Mouse (Mus musculus) gastrocnemius, adult 18-20 months (tissue): ENCODE data around the gene Rac3. TPM values are rescaled to one million over a fixed set of nuclear protein-coding genes. Genes with fewer than 3 reads are reported as not detected.
"Not testable (repeated sequence)": the region's sequence is repeated elsewhere in the genome, so short reads cannot be mapped to it uniquely, and the experiment has no call there.

Experiments used
- DNase-seq: peaks from one replicate; pipeline ENCODE4 v3.0.0; 2021; ENCODE audit warnings: low spot score
- total RNA-seq, 2 experiments: library from RNA; stranded (reverse); gene quantifications; 2 replicates each; pipeline ENCODE4 v1.2.3; 2021

Gene Rac3
- total RNA-seq, 2 experiments from 2014 or later = 0.95 to 1.3 TPM

DNA sequence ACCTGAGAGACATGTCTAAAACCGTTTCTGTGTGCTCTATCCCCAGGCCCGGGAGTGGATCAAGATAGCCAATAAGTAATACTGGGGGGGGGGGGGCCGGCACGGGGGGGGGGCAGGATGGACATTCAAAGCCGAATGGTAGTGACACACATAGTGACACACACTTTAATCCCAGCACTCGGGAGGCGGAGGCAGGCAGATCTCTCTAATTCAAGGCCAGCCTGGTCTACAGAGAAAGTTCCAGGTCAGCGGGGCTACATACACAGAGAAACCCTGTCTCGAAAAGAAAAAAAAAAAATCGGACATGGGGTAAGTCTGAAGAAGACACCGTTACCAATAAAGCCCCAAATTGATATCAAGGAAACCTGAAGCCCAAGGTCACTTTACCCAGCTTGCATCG lies 6.3 kb downstream of the Rac3 start:
- DNase-seq = no peak

DNA sequence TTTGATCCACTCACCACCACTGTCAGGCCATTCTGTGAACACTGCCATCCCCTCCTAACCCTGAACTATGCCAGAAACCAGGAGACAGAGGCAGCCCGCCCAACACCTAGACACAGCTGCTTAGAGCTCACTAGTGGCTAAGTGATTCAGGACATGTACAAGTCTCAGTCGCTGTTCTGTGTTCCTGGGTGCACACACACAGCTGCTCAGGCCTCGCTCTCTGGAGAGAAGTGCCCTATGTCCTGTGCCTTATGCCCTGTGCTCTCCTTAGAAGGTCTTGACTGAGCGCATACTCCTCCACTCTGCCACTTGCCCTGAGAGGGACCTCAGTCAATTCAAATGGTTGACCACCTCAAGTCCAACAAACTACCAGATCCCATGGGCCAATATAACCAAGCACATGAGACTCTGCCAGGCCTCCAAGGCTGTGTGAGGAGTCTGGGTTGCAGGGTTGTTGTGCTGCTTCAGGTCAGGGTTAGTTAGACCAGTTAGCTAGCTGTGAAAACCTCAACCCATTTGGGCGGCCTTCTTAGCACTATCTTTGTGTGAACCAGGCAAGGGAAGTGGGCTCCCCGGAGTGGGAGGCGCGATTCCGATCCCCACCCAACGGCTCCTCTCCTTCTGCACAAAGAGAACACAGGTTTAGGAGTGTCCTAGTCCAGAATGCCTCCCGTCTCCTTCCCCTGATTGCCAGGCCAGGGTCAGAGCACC lies 7.4 kb downstream of the Rac3 start:
- DNase-seq = no peak

DNA sequence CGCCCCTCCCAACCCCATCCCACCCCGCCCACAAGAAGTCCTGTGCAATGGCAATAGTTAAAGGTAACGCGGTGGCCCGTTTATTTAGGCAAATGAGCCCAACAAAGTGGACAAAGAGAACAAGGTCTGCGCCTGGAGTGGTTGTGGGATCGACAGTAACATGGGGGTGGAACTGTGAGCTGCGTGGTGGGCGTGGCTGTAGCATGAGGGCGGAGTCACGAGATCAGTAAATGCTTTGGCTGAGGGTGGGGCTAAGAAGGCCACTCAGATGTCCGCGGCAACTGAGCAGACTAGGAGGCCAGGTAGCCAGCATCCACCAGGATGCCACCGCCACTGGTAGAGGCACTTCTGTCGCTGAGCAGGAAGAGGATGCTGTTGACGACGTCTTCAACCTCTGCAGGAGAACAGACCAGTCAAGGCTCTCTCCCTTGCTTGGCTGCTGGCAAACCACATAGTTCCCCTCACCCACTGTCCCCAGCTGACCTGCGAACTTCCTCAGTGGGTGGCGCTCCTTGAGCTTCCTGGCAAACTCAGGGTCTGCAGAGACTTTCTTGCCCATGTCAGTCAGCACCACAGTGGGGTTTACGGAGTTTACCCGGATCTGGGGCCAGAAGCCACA lies 8.3 kb downstream of the Rac3 start:
- DNase-seq = not testable (repeated sequence)

DNA sequence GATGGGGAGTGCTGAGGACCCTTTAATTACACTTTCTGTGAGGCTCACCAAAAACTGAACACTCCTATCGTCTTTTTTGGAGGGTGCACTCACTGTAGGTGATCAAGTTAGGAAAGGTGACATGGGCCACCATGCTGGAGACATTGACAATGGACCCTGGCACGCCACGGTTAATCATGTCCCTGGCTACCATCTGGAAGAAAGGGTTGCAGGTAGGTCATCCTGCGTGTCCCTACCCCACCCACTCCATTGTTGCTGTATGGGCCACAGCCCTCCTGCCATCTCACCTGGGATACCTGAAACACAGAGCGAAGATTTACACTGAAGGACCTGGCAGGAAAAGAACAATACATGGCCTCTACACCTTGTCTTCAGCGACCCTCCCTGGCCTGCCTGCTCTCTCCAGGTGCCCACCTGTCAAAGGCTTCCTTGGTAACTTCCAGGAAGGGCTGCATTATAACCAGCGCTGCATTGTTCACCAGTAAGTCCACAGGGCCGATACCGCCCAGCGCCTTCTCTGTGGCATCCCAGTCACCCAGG lies 9.1 kb downstream of the Rac3 start:
- no peak for DNase-seq

DNA sequence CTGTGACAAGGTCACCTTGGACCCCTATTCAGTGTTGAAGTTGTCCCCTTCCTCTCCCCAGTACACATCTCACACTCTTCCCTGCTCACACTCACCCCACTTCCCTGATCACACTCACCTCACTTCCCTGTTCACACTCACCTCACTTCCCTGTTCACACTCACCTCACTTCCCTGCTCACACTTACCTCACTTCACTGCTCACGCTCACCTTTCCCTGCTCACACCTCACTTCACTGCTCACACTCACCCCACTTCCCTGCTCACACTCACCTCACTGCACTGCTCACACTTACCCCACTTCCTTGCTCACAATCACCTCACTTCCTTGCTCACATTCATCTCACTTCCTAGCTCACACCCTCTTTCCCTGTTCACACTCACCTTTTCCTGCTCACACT lies 10.1 kb downstream of the Rac3 start:
- no peak for DNase-seq

DNA sequence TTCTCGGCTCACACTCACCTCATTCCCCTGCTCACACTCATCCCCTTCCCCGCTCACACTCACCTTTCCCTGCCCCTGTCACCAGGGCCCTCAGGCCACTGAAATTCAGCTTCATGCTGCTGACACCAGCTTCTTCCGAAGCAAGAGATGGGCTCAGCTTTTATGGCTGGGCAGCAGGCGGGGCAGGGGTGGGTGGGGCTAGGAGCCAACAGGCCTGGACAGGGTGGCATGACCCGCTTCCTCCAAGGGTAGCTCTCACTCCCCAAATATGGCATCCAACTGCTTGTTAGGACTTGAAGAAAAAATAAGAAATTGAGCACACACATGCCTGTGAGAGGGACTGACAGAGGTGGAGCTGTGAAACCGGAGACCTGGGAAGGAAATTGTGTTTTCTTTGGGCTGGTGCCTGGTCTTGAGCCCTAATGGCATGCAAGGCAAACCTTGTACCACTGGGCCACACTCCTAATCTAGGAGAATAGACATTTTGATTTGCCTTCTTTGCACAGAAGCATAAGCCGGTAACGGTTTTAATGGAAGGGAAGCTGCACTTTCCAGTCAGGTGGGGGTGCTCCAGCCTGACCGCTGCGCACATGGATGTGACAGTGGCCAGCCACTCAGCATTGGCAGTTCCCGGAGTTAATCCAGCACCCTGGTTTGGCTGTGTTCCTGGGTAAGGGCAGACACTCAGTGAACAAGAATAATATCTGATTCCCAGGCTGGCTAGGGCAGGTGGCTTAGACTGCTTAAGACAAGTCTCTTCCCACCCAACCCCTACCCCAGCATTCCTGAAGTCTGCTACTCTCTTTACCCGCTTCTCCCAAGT lies 10.8 kb downstream of the Rac3 start, which contains the start of gene Cbr2:
TSS of gene Cbr2 (minus strand) at position 257 of the 823 bp plus-strand sequence.
- no peak for DNase-seq

DNA sequence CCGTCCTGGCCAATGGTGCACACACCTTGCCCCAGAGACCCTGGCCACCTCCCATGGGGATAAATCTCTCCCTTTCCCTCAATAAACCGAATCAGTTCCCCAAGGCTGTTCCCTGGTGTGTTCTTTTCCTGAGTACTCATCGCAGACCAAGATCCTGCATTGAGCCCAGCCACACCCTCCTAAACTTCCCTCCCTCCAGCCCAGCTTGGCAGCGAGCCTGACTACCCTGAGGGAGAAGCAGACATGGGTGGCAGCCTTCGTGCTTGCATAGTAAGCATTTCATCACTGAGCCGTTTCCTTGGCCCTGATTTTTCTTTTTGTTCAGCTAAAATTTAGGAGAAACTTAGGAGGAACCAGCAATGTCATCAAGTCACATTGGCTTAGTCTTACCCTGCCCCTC lies 12.3 kb downstream of the Rac3 start:
- no peak for DNase-seq

DNA sequence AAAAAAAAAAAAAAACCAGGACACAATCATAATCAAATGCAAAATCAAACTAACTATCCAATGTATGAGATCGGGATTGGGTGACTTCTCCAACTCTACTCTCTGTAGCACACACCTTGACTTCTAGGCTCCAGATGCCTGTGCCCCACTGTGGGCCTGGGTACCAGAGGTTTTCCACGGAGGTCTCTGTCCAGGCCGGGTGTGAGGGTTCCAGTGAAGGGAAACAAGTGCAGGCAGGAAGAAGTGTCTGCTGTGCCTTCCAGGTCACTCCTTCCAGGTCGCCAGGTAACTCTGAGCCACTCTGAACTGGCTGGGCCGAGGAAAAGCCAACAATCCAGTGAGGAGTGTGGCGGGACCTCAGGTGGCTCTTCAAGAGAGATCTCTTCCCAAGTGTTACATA lies 15.2 kb downstream of the Rac3 start:
- DNase-seq = no peak

DNA sequence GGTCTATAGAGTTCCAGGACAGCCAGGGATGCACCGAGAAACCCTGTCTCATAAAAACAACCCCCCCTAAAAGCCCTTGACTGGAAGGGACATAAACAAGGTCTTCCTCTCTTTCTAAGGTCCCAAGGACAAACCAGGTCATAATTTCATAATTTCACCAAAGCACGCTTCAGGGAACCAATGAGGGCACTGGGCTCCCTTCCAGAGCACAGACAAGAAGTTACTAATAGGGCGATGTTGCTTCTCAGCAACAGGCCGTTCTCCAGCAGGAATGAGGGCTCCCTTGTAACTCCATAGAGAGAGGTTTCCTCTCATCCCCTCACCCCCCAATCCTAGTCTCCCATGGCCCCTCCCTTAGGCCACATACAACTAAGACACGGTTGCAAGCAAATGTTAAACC lies 19.7 kb downstream of the Rac3 start:
- no peak for DNase-seq

DNA sequence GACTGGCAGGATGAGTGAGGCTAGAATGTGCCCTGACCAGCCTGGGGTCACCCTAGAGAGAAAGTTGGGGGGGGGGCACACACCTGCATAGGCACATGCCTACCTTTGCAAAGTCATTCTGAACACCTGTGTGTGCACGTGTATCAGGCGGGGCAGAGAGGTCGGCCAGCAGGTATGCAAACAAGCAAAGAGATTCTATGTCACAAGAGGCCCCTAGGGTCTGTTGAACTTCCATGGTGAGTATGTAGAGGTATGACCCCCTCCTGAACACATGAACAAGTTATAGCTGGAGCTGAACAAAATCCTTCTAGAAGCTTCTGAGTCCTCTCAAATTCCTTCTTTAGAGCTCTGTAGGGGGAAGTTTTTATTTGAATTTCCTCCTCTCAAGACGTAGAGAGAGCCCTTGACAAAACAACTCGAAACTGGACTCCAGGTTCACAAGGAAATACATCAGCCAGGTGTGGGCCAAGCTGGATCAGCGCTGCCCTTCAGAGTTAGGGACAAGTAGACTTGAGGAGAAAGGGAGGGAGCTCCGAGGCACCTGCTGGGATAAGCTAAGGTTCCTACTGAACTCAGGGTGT lies 22.9 kb downstream of the Rac3 start:
- DNase-seq = no peak

DNA sequence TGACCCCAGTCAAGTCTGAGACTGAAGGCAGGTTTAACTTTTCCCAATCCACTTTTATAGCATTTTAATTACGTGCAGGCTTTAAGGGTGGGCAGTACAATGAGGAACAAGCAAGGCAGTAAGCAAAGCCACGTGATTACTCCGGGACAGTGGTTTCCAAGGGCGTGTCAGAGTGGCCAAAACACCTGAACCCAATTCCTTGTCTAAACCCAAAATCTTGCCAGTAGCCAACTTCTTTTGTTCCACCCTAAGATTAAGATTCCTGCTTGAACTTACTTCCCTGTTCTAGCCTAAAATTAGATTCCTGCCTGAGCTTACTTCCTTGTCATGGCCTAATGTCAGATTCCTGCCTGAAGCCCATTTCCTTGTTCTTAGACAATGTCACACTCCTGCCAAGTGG lies 26.7 kb downstream of the Rac3 start:
- no peak for DNase-seq

DNA sequence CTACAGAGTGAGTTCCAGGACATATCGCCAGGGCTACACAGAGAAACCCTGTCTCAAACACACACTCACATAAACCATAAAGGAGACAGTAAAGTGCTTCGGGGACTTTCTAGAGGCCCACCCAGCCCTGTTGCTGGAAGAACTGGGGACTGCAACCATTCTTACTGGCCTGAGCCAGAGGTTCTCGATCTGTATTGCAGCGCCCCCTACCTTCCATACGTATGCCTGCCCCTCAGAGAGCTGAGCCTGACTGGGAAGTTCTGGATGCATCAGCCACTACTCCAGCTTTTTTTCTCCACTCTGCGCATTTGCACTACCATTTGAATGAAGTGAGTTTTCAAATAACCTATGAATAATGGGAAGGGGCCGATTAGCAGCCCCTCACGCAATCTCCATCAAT lies 28.2 kb downstream of the Rac3 start:
- DNase-seq = peak; percentile 56

DNA sequence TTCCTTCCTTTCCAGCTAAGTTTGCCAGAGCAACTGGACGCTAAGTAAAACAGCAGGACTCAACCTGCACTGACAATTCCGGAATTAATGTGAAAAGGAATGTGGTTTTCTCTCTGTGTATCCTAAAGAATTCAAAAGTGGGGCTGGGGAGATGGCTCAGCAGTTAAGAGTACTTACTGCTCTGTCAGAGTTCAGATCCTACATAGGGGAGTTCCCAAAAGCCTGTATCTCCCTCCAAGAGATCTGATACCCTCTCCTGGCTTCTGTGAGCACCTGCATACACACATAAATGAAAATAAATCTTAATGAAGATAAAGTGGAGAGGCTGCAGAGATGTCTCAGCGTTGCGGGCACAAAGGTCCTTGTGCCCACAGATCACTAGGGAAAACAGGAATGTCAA lies 30.3 kb downstream of the Rac3 start:
- DNase-seq = no peak

DNA sequence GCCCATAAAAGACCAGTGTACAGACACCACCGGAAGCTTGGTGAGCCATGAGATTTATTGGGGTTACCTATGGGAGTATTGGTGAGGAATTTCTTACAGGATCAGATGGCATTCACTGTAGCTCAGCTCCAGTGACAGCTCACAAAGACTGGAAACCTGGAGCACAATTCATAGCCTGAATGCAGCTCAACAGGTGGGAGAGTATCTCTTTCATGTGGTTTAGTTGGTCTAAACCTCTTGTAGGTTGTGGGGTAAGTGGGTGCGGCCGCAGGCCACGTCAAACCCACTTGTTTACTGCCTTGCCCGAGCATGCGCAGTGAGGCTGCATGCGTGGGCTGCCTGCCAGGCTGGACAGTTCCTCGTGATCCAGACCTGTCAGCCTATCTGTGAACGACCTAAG lies 39.0 kb downstream of the Rac3 start:
- DNase-seq = no peak

DNA sequence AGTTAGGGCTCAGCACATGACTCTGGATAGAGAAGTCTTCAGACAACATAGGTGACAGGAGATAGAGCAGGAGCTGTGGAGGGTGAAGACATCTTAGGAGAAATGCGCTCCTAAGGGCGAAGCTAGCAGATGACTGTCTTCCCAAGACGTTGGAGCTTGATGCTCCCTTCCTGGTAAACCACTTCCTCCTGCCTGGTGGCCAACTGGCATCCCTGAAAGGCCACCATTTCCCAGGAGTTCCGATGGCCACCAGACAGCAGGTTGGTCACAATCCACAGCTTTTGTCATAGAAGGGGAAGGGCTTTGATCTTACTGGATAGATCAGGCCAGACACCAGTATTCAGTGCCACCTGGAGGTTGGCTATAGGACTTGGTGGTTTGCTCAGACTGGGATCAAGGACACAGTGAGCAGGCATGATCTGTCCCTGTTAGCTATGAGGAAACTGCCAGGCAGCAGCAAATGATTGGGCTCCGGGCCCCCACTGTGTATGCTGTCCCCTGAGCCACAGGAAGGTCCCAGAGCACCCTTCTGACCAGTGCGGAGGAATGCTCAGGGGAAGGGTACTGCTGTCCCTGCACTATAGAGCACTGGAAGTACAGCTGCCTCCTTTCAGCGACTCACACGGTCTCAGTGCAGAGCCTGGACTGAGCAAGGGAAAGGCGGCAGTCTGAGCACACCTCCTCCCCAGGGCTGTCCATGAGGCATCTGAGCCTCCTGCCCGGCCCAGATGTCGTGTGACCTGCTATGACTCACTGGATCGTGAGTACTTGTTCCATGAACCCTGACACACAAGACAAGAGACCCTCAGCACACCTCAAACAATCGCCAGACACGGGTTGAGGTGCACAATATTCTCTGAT lies 40.8 kb downstream of the Rac3 start:
- DNase-seq = no peak

DNA sequence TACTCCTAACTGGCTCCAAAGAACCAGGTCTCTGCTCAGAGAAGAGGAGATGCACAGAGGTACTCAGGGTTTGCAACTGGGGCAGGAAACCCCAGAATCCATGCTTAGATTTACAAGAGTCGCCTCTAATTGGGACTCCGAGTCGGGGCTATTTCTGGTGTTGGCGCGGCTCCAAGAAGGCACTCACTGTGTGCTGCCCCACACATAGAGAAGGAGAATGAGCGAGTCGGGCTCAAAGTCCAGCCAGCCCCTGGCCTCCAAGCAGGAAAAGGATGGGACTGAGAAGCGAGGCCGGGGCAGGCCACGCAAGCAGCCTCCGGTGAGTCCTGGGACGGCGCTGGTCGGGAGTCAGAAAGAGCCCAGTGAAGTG lies 41.4 kb downstream of the Rac3 start, which contains the start of gene Hmga1b:
TSS of gene Hmga1b (plus strand) at position 123 of the 370 bp plus-strand sequence.
- not testable (repeated sequence) for DNase-seq

DNA sequence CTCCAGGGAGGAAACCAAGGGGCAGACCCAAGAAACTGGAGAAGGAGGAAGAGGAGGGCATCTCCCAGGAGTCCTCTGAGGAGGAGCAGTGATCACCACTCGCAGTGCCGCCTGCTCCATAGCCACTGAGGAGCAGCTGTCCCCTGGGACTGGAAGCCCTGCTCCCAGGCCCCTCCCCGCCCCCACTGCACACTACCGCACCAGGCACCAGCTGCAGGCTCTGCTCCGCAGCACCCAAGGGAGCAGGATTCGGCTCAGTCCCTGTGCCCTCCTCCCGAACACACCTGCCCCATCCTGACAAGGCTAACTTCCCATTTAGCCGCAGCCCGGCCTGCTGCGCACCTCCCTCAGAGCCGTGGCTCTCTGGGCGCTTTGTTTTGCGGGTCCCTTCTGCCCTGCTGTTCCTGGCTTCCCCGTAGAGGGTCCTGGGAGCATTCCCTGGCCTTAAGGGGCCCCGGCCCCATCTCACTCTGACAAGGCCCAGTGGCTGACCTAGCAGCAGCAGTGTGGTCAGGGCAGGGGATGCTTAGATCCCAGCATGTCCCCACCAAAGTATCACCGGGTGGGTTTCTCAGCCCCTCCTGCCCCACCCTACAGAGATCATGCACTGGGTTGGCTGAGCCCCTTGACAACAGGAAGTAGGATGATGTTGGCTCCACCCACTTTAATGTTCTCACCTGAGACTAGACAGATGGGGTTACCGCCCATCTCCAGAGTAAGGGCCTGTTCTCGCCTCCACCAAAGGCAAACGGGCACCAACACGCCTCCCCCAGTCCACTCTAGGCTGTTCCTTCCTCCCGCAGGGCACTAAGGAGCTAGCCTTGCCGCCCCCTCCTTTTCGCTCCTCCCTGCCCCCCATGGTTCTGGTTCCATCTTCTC lies 42.1 kb downstream of the Rac3 start:
- not testable (repeated sequence) for DNase-seq

DNA sequence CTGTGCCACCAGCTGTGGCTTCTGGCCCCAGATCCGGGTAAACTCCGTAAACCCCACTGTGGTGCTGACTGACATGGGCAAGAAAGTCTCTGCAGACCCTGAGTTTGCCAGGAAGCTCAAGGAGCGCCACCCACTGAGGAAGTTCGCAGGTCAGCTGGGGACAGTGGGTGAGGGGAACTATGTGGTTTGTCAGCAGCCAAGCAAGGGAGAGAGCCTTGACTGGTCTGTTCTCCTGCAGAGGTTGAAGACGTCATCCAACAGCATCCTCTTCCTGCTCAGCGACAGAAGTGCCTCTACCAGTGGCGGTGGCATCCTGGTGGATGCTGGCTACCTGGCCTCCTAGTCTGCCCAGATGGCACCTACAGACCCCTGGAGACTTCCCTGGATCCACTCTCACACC lies 45.8 kb downstream of the Rac3 start:
- DNase-seq = not testable (repeated sequence)

DNA sequence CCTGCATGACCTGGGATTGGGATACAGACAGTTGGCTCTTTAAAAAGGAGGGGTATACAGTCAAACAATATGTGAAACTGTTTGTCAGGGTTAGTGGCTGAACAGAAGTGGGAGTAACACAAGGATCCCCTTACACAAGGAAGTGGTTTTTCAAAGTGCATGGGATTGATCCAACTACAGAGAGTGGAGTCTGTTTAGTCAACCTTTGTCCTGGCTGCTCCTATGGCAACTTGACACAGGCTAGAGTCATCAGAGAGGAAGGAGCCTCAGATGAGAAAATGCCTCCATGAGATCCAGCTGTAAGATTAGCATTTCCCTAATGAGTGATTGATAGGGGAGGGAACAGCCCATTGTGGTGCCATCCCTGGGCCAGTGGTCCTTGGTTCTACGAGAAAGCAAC lies 46.9 kb downstream of the Rac3 start:
- no peak for DNase-seq

DNA sequence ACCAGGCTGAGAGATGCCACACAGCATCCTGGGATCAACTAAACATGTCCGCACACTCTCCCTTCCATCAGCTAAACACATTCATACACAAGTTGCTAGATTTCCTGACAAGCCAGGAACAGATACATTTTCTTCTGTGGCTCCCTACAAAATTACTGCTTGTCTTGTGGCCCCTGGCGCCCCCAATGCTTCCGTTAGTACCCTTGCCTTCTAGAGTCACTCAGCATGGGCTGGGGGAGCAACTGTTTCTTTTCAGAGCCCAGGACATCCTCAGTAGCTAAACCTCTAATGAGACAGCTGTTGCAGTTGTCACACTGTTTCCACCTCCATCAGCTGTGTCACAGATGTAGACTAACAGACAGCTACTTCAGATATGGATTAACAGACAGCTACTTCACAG lies 51.5 kb downstream of the Rac3 start:
- DNase-seq = no peak
